Mouse (Mus musculus): Measurements from ENCODE around the gene Zfhx3.

Zfhx3 gene

DNA sequence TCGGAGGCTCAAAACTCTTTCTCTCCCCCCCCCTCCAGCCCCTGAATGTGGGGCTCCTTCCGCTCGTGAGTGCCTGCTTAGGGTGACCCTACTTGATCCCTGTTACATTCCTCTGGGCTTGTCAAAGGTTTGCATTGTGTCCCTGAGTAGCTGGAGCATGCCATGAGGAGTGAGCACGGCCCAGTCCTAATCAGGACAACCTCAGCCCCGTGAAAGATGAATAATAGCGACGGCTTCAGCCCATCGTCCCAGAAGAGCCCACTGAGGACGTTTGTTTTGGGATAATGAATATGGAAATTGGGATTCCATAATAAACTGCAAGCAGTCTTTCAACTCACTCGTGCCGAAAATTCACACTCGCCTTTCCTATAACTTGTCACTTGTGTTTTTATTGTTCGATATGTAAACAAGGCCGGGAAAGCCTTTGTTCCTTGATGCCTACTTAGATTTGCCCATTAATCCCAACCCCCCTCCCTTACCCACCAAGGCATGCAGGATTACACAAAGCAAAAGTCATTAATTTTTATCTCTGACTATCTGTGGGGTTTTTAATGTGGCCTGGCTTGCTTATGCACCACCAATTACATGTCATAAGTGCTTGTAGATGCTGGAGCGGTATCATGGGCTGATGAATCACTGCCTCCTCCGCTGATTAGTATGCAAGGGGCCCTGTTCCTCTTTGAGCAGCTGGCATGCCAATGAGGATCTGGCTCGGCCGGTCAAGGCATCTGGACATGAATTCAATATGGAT, 512.3 kb downstream of the Zfhx3 start:
- no peak for DNase-seq (ENCODE audit: low spot score)

DNA sequence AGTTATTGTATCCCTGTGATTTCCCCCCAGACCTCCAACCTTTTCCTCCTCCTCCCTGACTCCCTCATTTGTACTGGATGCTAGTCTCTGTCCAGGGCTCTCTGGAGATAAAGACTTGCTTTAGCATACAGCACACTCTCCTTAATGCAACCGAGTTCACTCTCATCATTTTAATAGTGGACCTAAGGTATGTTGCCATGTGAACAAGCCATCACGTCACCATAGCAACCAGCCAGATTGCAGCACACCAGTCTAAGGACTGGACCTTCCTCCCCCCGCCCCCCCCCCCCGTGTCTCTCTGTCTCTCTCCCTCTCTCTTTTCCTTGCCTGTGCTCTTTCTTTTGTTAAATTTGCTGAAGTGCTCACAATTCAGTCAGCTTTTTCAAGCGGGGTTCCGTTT, 524.2 kb downstream of the Zfhx3 start:
- no peak for DNase-seq (ENCODE audit: low spot score)

DNA sequence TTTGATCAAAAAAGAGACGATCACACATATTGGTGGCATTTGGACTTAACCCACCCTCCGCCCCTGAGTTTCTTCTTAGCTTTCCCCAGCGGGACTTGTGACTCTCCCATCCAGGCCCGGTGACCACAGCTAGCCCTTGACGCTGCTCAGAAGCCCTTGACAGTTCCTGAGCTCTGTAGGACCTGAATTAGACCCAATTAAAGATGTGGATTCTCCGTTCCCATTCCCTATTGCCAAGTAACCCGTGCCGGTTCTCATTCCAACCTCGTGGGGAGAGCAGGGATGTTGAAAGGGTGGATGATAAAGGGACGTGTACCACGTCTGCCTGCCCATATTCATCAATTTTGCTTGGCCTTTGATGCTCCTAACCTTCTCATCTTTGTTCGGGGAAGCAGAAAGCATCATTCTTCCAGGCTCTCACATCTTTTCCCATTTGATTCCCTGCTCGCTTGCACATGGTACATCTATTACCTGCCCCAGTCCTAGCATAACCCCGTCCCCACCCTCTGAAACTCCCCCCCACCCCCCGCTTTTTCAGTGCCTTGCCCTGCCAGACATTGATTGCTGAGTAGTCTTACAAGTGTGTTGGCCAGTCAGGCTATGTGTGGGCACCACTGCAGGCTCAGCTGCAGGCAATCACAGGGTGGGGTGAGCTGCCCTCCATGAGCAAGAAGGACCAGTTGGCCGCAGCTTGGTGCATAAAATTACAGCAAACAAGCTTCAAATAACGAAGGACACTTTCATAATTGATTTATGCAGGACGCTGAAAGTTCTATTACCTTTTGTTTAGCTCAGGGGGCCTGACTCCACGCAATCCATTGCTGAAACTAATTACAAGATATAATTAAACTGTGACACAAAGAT, 525.0 kb downstream of the Zfhx3 start:
- no peak for DNase-seq (ENCODE audit: low spot score)

DNA sequence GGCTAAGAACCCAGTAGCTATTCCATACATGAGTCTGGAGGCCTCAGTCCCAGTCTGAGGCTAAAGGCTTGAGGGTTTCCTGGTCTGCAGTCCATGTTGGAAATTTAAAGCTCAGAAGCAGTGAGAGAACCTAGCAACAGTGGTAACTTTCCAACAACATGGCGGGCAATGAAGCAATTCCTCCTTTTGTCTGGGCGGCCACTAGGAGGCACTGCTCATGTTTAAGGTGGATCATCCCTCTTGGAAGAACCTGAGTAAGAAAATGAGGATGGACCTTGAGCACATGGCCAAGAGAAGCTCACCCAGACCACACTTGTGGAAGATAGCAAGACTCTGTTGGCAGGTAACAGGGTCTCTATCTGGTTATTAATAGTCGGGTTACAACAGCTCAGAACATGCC, 527.8 kb downstream of the Zfhx3 start:
- no peak for DNase-seq (ENCODE audit: low spot score)

DNA sequence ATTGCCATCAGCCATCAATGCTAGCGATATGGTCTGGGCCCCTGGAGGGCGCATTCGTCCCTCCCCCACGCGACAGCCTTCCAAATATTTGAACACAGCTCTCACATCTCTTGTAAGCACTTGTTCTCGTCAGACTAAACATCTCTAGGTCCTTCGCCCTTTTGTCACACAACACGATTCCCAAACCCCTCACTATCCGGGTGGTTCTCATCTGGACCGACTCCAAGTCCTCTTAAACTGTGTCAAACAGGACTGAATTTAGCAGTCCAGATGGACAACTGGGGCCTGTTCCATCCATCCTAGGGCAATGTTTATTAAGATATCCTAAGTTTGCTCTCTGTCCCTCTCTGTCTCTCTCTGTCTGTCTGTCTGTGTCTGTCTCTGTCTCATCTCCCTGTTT, 532.1 kb downstream of the Zfhx3 start:
- no peak for DNase-seq (ENCODE audit: low spot score)

DNA sequence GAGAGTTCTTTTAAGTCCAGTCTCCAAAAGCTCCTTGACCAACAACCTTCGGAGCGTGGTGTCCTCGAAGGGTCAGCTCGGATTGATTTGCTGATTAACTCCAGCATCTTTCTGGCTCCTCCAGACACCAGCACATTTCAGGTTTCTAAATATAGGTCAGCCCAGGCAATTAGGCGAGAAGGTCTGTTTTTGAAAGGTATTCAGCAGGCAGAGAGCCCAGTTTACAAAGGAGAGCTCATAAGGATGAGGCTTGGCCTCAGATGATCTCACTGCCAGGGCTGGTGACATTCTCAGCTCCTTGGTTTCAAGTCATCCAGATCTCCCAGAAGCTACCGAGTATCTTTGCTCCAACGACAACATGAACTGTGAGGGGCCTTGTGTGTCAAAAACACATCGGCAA, 535.7 kb downstream of the Zfhx3 start:
- DNase-seq (ENCODE audit: low spot score), result no peak

DNA sequence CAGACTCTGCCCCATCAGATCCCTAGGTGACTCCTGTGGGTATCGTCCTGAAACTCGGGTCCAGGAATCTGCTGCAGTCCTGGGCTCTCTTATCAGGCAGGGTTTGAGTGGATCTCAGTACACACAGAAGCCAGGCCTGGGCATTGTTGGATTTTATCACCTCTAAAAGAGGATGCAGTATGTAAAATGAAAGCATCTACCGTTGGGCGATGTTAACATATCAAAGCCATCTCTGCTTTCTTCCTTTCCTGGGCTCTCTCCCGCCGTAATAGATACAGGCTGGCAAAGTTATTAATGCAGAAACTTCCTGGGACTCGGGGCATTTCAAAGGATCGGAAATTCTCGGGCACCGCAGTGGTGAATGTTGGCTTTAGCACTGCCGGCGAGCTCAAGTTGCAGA, 537.7 kb downstream of the Zfhx3 start:
- no peak for DNase-seq (ENCODE audit: low spot score)

DNA sequence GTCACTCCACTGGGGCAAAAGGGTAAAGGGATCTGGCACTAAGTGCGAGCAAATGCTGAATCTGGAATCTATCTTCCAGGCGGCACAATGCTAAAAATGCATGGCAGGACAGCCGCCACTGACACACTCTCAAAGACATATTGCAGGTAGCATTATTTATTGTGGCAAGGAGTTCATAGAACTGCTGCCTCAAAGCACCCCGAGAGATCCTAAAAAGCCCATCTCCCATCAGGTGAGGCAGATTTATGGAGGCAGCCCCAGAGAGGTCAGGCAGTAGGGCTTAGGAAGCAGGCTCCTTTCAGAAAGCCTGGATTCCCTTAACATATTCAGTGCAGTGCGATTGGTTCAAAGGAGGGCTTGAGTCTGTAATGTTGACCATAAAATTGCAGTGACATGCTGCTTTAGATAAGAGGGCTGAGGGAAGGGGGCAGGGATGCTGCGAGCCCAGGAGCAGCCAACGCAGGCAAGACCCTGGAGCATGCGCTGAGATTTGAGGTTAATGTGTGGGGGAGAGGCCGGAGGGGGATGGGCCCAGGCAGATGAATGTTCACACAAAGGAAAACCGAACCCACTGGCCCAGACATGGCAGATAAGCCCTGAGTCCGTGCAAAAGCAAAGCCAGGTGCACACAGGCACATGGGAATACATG, 538.8 kb downstream of the Zfhx3 start:
- no peak for DNase-seq (ENCODE audit: low spot score)

DNA sequence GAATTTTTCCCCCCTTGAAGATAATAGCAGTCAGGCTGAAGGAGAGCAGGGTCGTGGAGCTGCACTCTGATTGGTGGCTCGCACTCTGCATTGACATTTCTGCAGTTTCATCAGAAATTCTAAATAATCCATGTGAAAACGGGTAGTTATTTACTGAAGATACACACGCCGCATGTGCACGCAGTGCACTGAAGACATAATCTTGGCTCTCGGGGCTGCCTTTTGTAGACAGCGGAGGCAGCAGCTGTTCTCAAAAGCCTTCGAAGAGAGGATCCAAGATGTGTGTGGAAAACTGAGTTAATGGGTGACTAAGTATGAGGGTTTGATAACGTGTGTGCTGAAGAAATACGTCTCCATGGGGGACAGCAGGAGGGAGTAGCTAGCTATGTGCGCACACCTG, 553.7 kb downstream of the Zfhx3 start:
- DNase-seq (ENCODE audit: low spot score), result no peak

DNA sequence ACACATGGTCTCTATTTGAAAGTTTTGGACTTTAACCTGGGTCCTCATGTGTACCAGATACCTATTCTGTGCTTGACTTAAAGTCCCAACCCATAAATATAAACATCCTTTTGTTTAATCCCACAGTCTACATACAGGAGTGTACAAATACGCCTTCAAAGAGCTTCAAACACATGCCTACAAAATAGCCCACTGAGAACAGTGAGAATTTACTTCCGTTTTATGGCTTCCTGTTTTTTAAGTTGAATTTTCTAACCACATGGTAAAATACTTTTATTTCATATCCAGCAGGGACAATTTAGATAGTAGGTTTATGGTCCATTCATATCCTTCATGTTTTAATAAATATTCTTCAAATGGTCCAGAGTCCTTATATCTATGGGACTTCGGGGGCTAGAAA, 564.3 kb downstream of the Zfhx3 start:
- no peak for DNase-seq (ENCODE audit: low spot score)

DNA sequence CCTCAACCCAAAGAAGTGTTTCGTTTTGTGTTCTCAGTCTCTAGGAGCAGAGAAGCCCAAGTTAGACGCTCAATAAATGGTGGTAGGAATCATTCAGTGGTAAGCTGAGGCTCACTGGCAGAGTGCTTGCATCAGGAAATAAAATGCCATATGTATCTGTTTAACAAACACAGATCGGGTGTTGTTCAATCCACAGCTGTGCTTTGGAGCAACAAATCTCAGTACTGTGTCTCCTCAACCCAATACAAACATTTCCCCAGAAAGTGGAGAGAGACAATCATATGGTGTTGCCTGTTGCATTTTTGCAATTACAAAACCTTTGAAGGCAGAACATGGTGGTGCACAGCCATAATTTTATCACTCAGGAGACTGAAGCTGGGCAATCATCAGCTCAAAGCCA, 565.3 kb downstream of the Zfhx3 start:
- DNase-seq (ENCODE audit: low spot score), result no peak

DNA sequence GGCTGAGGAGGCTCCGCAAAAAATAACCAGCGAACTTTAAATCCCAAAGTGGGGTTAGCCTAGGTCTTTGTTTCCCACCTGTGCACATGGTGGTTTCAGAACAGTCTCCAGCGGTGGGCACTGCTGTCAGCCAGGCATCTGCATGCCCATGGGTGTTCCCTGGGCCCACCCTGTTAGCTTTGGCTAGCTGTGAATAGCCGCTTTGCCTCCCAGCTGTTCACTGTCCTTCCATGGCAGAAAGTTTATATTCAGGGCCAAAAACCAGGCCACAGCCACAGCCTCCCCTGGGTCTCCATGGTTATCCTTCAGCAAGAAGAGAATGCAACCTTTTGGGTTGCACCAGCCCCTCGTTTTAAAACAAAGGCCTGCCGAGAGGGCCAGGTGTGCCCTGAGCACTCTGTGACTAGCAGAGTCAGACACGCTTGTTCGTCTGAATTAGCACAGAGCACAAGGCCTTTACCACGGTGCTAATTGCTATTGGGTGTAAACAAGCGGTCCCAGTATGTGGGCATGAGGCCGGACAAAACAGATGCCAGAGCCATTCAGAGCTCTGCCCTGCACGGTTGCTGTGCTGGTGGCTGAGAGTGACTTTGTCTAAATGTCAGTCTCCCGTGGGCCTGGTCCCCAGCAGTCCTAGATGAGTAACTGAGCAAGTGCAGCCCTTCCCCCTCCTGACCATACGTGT, 568.3 kb downstream of the Zfhx3 start:
- no peak for DNase-seq (ENCODE audit: low spot score)

DNA sequence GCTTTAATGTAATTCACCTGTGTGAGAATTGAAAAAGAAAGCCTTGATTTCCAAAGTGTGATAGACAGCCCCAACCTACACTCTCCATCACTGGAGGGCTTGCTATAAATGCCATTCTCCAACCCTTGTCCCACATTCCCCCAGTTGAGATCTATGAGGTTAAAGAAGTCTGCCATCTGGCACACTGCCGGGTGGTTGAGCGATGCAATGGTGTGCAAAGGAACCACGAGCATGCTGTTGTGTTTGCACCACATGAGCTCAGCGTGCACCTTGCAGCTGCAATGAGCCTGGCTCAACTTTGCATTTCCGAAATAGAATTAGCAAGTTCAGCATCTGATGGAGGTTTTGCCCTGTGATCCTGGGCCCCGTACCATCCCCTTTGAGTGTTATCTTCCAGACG, 575.7 kb downstream of the Zfhx3 start:
- DNase-seq (ENCODE audit: low spot score), result no peak

DNA sequence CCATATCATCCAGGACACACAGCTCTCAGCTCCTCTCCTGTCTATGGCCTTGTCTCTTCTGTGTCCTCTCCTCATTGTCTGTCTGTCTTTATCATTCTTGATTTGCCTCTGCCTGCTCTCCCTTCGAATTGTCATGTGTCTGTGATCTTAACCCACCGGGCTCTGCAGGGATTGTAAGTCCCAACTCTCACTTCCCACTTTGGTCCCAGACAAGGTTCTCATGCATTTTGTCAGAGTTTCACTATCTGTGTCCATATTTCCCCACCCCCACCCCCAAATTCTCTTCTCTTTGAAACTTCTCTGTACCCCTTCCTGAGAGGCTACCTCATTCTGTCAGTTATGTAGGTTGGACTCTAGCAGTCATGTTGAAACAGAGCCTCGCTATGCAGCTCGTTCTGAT, 579.6 kb downstream of the Zfhx3 start:
- DNase-seq (ENCODE audit: low spot score), result no peak

DNA sequence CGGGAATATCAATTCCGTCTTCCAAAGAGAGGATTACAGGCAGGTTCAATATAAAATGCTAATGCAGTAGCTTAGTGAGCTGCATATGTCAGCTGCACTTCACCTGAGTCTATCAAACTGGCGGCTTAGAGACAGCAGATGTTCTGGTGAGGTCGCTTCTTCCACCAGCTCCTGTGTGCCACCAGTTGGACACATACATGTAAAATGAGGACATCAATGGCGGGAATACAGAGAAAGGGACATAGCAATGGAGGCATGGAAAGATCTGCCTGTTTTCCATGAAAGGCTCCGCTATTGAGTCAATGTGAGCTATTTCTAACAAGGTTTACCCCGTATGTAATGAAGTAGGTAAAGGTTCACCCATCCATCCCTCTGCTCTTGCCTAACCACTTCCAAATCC, 587.0 kb downstream of the Zfhx3 start:
- no peak for DNase-seq (ENCODE audit: low spot score)

DNA sequence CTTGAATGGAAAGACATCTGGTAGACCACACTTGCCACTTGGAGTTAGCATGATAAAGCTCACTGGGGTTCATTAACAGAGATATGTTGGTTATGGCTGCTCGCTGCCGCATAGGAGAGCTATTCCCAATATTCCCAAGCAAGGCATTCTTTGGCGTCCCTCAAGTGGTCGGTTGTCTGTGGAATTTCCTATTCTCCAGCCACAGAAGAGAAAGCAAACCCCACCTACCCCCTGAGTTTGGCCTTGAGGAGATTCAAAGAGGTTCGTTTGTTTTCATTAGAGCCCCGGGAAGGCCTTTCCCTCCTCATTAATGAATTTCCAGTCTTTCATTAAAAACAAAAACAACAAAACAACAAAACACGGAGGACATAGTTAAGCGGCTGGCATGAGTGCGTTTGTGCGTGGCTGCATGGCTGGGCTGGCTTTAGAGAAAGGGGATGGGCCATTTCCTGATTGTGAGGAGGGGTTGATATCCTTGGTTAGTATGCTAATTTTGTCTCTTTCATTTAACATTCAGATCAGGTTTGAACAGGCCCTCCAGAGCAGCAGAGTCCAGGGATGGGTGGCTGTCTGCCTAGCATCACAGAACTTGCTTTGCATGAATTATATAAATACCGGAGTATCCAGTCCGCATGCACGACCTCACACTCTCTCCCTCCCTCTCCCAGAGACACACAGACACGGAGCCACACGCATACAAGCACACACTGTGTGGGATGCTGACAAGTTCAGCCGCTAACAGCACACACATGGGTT, 592.9 kb downstream of the Zfhx3 start:
- DNase-seq (ENCODE audit: low spot score), result no peak

DNA sequence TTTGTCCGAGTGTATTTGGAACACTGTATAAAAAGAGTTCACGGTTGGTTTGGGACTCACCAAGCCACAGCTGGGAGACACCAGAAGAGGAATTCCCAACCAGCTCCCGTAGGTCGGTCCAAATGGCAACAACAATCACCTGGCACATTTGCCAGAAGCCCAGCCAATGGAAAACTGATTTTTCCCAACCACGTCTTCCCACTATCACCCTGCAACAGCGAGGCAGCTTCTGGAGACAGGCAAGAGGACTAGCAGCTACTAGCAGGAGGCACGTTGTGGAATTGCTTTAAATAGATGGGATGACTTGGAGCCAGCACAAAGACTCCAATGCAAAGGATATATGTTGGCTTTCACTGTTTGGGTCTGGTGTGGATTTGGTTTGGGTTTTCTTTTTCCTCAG, 593.7 kb downstream of the Zfhx3 start:
- no peak for DNase-seq (ENCODE audit: low spot score)

DNA sequence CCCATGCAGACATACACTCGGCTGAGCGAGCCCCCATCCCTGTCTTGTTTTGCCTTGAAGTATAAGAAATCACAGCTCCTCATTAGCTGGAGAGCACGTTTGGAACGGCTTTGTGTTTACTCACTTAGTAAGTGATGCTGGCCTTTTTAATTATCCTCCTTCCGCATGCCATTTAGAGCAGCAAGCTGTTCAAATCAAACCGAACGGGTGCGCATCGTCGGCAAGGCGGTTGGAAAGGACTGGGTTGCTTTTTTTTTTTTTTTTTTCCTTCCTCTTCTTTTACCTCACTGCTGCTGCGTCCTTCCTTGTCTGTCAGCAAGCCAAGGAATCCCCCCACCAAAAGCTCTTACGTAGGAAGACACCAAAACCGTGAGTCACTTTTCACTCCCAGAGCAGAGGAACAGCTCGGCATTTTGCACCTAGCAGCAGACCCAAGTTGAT, 594.5 kb downstream of the Zfhx3 start:
- DNase-seq (ENCODE audit: low spot score), result no peak

DNA sequence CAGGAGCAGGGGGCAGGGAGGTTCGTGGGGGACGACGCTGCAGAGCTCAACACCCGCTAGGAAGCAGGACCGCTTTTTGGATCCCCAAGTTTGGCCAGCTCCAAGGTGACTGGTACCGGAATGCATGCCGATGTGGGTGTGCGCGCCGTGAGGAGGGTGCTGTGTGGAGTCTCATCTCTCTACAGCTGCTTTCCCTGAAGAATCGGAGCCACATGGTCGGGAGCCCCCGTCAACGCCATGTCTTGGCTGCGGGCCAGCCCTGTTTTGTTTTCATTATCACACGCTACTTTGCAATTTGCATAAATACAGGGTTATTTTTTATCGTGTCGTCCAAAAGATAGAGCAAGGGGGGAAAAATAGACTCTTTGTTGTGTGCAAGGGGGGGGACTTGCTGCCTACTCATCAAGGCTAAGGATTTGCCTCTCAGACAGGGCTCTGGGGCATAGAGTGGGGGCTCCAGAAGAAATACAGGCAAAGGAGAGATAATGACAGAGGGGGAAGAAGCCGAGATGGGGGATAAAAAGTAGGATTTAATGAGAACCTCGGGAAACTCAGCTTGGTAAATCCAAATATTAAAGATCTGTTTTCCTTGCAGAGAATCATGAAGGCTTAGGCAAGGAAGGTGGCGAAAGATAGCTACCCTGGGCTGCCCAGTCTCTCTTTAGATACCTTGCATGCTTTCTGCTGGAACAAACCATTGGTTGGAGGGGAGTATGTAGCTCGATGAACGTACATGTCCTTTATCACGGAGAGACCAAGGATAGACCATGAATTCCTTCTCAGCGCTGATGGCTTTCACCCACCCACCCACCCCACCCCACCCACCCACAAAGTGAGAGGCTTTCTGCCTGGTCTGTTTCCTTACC, 595.5 kb downstream of the Zfhx3 start:
- DNase-seq (ENCODE audit: low spot score), result no peak

DNA sequence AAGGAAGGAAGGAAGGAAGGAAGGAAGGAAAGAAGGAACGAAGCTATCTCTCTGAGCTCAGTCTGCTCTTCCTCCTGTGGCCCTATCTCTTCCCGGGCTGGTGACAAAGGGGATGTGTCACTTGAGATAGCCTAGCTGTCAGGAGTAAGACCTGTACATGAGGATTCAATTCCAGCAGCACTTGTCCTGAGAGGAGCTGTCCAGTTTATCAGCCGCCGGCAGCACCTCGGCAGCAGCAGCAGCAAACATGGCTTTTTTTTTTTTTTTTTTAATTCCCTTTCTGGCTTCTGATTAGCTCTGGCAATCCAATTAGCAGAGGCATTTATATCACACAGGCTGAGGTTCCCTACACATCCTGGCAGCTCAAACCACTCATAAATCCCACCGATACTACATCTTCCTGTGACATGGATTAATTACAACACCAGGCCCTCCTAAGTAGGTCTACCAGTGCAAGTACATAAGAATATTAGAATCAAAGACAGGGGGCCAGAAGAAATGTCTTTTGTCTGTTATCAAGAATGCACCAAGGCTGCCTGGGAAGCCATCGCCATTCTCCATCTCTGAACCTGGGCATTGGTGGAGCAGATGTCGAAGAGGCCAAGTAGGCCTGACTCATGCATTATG, 596.6 kb downstream of the Zfhx3 start:
- DNase-seq (ENCODE audit: low spot score), result no peak

Data from adipocyte (in vitro differentiated cells).